Mouse (Mus musculus): Measurements from ENCODE around the gene Dync1h1.
"Not testable (repeated sequence)": the region's sequence is repeated elsewhere in the genome, so short reads cannot be mapped to it uniquely, and the experiment has no call there.

Dync1h1 gene

DNA sequence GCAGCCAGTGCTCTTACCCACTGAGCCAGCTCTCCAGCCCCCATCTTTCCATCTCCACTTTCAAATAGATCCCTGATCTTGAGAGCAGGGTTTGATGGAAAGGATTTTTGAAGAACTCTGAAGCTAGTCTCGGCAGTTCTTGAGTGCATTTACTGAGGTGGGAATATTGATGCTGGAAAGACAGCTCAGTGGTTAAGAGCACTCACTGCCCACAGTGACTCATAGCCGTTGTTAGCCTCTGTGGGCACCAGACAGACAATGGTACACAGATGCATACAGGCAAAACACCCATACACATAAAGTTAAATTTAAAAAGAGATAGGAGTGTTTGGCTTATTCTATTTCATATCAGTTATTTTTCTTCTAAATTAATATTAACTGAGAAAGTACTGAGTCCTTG is 5.4 kb downstream of the Dync1h1 start:
- no peak for DNase-seq (ENCODE audit: extremely low read depth, low read depth)

DNA sequence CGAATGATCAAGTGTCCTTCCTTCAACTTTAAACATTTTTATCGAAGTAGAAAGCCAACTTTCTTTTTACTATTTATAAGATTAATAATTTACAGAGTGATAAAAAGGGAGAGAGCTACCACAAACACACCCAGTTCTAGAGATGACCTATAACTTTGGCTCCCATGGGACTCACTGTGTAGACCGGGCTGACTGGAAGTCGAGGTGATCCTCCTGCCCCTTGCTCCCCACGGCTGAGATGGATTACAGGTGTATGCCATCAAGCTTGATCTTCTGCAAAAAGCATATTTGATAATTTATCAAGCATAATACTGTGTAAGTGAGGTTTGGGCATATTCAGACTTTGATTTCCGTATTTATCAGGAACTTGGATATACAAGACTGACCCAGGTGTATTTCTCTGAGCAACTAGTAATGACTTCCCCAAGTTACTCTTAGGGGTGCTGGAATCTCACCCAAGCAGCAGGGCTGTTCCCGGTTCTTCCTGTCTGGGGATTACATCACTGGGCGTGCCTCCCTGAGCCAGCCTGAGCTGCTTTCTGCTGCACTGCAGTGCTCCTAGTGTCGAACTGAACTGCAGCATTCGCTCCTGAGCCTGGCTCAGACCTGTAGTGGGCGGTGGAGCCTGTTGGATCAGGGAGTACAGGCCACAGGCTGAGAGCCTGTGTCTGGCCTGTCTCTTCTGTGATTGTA is 7.4 kb downstream of the Dync1h1 start:
- no peak for DNase-seq (ENCODE audit: extremely low read depth, low read depth)

DNA sequence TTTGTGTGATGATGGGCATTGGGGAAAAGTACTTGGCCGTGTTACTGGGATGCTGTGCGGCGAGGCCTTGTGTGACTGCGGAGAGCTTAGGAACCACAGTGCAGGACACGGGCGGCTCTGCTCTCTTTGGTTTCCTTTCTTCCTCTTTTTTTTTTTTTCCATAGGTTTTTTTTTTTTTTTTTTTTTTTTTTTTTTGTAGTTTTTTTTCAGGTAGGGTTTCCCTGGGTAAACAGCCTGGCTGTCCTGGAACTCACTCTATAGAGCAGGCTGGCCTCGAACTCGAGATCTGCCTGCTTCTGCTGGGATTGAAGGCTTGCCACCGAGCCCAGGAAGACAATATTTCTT is 7.9 kb downstream of the Dync1h1 start:
- no peak for DNase-seq (ENCODE audit: extremely low read depth, low read depth)

DNA sequence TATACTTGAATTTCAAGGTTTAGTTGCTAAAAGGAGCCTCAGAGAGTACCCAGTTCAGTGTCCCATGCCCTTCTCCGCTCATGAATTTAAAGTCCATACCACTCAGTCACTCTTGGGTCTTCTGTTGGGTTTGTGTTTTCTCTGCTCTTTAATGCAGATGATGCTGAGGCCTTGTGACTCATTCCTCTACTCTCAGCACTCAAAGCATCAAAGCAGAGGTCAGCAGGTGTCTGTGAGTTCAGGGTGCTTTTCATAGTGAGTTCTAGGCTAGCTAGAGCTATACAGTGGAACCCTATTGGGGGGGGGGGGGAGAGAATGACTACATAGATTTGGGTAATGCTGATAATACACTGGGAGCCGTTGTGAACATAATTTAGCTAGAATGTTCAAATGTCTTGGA is 9.5 kb downstream of the Dync1h1 start:
- no peak for DNase-seq (ENCODE audit: extremely low read depth, low read depth)

DNA sequence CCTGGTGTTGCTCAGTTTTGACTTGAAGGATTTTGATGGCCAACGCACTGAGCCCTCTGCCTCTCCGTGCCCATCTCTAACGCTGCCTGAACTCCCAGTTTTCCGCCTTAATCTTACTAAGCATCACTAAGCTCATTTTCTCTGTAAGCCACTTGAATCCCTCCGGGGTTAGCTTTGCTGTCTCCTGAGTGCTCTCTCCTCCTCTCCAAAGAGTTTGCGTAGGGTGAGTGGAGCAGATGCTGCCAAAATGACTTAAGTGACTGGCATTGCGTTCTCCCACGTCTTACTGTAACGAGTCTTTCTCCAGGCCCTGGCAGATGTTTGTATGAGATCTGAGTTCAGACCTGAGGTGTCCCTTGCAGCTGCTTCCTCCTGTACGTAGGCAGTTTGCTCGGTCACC is 28.8 kb downstream of the Dync1h1 start:
- DNase-seq (ENCODE audit: extremely low read depth, low read depth) = no peak

DNA sequence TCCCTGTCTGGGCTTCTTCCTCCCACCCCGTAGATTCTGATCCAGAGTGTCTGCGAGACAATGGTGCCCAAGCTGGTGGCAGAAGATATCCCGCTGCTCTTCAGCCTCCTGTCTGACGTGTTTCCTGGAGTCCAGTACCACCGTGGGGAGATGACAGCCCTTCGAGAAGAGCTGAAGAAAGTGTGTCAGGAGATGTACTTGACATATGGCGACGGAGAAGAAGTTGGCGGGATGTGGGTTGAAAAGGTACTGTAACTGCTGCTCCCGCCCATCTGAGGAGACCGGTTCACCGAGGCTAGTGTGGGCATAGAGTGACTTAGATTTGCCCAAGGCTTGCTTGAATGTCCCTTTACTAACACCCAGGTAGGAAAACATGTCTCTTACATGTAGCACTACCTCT is 35.0 kb downstream of the Dync1h1 start:
- no peak for DNase-seq (ENCODE audit: extremely low read depth, low read depth)

DNA sequence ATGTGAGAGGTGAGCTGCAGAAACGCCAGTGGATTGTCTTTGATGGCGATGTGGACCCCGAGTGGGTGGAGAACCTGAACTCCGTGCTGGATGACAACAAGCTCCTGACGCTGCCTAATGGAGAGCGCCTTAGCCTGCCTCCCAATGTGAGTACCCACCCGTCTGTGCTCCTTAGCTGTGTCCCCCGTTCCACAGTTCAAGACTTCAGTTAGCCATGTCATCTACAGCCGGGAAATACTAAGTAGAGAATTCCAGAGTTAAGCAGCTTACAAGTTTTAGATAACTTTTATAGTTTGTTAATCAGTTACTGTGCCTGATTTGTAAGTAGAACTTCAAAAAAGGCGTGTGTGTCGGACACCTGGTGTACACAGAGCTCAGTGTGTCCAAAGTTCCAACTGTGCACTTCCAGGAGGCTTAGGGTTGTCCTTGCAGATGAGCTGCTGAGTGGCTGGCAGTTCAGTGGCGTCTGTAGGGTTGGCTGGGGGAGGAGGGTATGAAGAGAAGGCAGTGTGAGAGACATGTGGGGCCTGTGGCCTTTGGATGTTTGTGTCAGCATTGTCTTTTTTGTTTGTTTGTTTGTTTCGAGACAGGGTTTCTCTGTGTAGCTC is 36.4 kb downstream of the Dync1h1 start:
- no peak for DNase-seq (ENCODE audit: extremely low read depth, low read depth)

DNA sequence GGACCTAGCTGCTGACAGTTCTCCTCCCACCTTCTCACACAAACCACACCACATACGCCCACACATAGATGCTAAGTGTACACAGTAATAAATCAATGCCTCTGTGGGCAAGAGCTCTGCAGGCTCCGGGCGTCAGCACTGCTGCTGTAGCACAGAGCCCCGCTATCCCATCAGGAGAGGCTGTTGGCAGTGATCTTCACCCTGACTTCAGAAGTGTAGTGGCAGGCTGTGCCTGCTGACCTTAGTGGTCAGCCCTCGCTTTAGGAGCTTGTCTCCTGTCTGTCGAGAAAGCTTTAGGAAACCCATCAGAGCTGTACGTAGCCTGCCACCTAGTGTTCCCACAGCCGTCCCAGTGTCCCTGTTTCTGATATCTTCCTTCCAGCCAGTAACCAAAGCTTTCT is 49.0 kb downstream of the Dync1h1 start:
- DNase-seq (ENCODE audit: extremely low read depth, low read depth) = no peak

DNA sequence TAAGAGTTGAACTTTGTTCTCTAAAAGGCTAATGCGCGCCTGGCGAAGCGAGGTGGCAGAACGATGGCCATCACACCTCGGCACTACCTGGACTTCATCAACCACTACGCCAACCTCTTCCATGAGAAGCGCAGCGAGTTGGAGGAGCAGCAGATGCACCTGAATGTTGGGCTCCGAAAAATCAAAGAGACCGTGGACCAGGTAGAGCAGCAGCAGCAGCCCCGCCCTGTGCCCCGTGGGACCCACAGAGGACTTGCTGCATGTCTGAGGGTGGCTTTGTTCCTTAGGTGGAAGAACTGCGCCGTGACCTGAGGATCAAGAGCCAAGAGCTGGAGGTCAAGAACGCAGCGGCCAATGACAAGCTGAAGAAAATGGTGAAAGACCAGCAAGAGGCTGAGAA is 50.2 kb downstream of the Dync1h1 start:
- no peak for DNase-seq (ENCODE audit: extremely low read depth, low read depth)

DNA sequence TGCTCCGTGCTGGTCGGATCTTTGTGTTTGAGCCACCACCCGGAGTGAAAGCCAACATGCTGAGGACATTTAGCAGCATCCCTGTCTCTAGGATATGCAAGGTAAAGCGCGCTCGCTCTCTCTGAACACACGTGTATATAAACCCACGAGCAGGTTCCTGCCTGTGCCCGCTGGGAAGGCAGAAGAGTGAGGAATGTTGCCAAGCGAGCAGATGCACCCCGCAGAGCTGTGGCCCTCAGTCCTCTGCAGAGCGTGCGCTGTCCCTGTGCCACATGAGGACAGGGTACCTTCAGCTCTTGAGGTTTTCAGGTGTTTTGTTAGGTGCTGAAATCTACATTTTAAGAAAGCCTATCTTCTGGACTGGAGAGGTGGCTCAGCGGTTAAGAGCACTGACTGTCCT is 60.5 kb downstream of the Dync1h1 start:
- DNase-seq (ENCODE audit: extremely low read depth, low read depth) = no peak

DNA sequence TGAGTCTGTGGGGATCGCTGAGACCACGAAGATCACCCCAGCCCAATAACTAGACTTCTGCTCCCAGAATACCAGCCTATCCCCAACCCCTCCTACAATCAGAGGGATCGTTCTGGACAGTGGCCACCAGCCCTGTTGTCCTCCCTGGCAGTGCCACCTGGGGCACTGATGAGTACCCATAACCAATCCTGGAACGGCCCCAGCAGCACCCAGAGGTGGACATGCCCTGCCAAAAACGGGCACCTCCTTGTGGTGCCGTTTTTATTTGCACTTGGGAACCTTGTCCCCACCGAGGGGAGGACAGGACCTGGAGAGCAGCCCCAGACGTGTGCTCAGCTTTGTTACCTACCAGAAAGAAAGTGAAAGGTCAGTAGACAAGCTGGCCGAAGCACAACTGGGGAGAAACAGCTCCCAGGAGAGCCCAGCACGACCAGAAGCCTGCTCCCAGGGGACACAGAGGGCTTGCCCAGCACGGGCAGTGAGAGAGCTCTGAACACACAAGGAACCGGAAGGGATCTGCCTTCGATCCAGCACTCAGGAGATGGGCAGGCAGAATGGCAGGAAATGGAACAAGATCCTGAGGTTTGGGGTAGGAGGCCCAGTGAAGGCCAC is 66.3 kb downstream of the Dync1h1 start:
- no peak for DNase-seq (ENCODE audit: extremely low read depth, low read depth)

DNA sequence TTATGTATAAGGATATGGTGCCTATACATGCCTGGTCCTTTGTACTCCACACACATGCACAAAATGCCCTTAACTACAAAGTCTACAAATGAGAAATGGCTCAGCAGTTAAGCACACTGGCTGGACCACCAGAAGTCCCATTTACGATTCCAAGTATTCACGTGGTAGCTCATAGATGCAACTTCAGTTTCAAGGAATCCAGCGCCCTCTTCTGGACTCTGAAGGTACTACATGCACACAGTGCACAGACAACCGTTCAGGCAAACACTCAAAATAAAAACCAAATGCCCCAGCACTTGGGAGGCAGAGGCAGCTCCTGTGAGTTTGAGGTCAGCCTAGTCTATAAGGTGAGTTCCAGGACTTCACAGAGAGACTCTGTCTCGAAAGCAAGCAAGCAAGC is 73.0 kb downstream of the Dync1h1 start:
- peak; percentile 57 for DNase-seq (ENCODE audit: extremely low read depth, low read depth)

DNA sequence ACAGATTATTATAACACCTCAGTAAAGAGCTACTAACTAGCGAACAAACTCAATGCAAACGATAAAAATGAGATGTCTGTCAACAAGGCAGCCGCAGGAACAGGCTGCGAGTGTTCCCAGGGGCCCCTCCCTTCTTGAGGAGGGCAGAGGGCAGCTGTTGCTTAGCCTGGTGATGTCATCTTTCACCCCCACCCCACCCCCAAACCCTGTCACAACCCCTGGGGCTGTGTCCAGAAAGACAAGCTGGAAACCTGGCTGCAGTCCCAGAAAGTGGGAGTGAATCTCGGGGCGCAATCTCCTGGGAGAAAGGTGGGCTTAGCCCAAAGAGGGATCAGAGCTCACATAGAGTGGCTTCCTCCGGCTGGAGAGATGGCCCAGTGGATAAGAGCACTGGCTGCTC is 79.9 kb downstream of the Dync1h1 start:
- DNase-seq (ENCODE audit: extremely low read depth, low read depth) = no peak

DNA sequence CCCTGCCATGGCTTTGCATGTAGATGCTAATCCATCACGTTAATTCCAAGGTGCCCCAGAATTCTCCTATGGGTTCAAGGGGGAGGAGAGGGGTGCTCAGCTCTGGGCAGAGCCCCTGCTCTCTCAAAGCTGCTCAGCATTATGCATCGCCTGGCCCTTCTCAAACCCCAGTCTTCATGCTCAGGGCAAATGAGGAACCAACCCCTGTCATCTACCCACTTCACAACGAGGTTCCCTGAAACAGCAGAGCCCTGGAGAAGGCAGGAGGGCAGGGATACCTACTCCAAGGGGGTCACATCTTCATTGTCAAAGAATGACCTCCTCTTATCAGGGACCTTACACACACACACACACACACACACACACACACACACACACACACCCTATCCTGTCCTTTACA is 80.6 kb downstream of the Dync1h1 start:
- no peak for DNase-seq (ENCODE audit: extremely low read depth, low read depth)

DNA sequence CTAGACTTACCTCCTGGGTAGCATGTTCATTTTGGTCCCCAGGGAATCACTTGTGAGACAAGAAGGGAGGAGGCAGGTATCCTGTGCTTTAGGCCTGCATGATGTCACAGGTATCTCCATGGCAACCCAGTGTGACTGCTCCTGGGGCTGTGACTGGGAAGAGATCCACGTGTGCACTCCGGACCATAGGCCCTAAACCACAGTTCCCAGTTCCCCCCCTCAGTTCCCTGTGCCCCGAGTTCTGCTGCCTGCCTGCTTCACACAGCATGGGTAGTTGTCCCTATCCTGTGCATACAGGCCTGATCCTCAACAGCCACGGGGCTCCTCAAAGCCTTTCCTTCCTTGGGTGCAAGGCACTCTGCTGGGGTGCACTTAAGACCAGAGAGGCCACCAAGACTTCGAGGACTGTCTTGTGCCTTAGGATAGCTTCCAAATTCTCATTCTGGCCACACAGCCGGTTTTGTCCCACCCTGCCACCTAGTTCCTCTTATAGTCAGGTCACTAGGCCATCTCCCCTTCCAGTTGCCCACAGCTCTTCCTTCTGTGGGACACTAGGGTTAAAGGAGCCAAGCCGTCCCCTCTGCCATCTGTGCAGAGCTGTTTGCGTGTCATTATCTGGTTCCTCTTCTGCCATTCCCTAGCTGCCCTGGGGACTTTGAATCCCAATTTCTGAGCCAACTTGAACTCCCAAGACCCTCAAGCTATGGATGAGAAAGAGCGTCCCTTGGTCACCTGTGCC is 81.5 kb downstream of the Dync1h1 start, which contains the start of gene 1700001K19Rik:
Gene 1700001K19Rik (minus strand): TSS at position 59 of the 739 bp plus-strand sequence.
- no peak for DNase-seq (ENCODE audit: extremely low read depth, low read depth)

DNA sequence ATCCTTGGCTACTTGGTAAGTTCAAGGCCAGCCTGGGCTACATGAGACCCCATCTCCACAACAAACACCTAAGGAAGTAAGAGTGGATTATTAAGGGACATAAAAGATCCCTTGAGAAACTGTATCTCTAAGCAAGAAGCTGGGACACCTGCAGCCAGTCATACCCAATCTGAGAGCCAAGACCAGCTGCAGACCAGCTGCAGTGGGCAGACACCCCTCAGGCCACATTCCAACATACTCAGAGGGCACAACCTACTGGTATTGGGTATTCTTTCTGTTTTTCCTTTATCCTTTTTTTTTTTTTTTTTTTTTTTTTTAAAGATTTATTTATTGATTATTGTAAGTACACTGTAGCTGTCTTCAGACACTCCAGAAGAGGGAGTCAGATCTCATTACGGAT is 82.3 kb downstream of the Dync1h1 start:
- no peak for DNase-seq (ENCODE audit: extremely low read depth, low read depth)

DNA sequence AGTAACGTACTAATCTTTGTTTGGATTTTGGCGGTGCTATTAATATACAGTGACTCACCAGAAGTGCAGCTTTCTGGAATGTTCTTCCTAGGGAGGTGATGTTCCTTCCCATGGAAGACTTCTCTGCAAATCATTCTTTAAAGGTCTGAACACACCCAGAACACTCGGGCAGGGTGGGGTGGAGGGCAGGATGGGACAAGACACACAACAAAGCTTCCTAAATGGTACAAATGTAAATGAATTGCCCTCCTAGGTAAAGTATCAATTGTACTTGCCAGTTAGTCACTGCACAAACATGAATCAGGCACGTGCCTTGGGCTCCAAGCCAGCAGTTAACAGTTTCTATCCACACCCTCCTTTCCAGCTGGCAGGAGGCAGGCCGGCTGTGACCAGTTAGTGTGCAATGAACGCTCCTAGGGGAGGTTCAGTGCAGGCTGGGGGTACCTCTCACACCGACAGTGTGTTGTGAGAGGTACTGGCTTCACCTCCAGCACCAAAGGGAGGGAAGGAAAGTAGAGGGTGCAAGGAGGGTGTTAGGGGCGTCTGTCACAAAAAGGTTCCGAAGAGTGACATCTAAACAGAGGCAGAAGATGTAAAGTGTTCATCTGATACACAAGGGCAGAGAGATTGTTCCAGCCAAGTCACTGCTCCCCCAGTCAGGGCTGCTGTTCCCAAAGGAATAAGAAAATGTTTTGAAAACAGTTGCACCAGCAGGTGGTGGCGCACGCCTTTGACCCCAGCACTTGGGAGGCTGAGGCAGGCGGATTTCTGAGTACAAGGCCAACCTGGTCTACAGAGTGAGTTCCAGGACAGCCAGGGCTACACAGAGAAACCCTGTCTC is 86.9 kb downstream of the Dync1h1 start:
- no peak for DNase-seq (ENCODE audit: extremely low read depth, low read depth)

DNA sequence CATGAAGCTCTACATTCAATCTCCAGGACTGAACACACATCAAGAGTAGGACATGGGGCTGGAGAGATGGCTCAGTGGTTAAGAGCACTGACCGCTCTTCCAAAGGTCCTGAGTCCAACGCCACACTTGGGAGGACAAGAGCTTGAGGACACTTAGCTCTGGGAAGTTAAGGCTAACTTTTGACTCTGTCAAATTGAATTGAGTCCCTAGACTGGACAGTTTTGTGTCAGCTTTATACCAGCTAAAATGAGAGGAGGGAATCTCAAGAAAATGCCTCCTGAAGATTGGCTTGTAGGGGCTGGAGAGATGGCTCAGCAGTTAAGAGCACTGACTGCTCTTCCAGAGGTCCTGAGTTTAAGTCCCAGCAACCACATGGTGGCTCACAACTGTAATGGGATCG is 87.7 kb downstream of the Dync1h1 start:
- not testable (repeated sequence) for DNase-seq (ENCODE audit: extremely low read depth, low read depth)

DNA sequence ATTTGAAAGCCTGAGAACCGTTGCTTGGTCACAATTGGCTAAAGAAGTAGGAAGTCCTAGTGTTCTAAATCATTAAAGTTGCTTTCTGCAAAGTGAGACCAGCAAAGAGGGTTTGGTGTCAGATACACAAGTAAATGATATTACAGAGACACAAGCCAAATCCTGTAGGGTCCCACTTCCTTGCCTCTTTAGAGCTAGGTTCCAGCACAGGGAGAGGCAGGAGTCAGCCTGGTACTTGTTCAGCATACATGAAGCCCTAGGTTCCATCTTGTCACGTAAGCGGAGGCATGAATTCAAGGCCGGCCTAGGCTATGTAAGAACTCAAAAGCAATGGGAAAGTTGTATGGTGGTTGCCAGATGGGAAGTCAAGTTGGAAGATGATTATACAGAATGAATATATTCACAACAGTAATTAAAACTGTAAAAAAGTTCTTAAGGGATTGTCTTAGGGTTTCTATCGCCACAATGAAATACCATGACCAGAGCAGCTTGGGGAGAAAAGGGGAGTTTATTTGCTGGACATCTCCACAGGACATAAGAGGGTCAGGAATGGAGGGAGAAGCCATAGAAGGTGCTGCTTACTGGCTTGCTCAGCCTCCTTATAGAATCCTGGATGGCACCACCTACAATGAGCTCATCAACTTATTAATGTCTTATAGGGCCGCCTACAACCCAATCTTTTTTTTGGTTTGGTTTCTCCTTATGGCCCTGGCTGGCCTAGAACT is 88.8 kb downstream of the Dync1h1 start:
- no peak for DNase-seq (ENCODE audit: extremely low read depth, low read depth)

DNA sequence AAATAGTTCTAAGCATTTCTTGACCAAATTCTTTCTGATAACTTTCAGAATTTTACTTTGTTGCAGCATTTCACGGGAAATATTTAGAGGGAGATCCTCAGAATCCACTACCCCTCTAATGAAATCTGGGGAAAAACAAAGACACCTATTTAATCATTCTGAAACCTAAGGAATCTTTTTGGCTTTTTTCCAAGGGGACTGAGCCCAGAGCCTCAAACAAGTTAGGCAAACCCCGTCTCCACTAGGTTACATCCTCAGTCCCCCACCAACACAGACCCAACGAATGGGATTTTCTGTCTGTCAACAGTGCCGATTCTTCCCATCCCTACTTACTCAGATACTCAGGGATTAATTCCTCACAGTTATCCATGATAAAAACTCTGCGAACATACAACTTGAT is 92.1 kb downstream of the Dync1h1 start:
- DNase-seq (ENCODE audit: extremely low read depth, low read depth) = not testable (repeated sequence)

DNA sequence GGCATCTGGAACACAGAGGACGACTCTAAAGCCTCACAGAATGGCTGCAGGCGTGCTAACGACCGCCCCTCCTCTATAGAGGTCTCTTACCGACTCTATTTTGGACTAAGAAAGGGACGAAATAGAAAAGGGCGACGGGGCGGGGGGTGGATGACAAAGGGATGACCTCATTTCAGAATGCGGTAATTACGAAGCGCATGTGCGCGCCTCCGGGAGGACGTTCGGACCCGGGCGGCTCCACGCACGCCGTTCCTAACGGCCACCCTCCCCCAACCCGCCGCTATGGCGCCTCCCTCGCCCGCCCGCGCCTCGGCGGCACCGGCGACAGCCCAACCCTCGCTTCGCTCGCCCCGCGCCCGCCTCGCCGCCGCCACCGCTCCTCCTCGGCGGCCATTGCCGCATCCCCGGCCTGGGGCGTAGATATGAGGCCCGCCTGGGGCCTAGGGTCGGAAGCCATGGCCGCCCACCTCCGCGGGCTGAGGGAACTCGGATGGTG is 94.5 kb downstream of the Dync1h1 start:
- no peak for DNase-seq (ENCODE audit: extremely low read depth, low read depth)

All from MEL-GATA-1-ER (cell line).